Mouse (Mus musculus) liver, embryonic 14.5 days (tissue): Measurements from ENCODE around the gene Igdcc3.

Experiments used
- CTCF ChIP-seq: IDR thresholded peaks from 2 replicates; pipeline ENCODE4 v1.5.1; 2016; ENCODE audit warnings: antibody characterized with exemption, low read depth, control low read depth
- EP300 ChIP-seq: IDR thresholded peaks from 2 replicates; pipeline ENCODE4 v1.6.1; 2016; ENCODE audit warnings: antibody characterized with exemption, low read depth

- TF ChIP-seq CTCF (no peak), EP300 (no peak)
Observed at GRCm38 (mm10) chr9:65195053-65195452, 54.1 kb downstream of the Igdcc3 start, which contains the start of gene Parp16.
